Mouse (Mus musculus): ENCODE measurements around the gene Ccdc158.

DNA sequence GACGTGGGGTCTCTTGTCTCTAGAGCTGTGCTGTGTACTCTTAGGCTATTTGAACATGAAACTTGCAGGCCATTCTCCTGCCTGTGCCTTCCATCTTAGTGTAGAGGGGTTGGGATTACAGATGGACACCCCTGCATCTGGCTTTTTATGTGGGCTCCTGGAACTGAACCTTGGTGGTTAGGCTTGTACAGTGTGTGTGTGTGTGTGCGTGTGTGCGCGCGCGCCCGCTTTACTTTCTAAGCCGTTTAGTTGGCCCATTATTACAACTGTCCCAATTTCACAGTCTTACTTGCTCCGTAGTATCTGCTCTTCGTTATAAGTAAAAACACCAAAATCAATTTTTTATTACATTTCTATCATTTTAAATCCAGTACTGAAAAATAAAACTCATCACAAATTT is 6.8 kb upstream of the Ccdc158 start:
- TF ChIP-seq POLR2A (IDR thresholded peaks at IDR 0.05; ENCODE audit: borderline replicate concordance, extremely low read depth, low read depth, low read length) (no peak), CTCF (IDR thresholded peaks at IDR 0.05; ENCODE audit: insufficient read depth, low read length) (no peak)
